Mouse (Mus musculus) heart, postnatal 4 days (tissue): ENCODE data around the gene Chn1. TPM values are rescaled to one million over a fixed set of nuclear protein-coding genes. Genes with fewer than 3 reads are reported as not detected.

ENCODE experiments used
- DNase-seq: peaks from one replicate; pipeline ENCODE4 v3.0.0; 2021
- total RNA-seq, 2 experiments: library from RNA; stranded (reverse); gene quantifications; 2 replicates each; pipeline ENCODE4 v1.2.3; 2021

The Chn1 gene
- total RNA-seq, 2 experiments from 2014 or later = 77.7 to 79.8 TPM

DNA sequence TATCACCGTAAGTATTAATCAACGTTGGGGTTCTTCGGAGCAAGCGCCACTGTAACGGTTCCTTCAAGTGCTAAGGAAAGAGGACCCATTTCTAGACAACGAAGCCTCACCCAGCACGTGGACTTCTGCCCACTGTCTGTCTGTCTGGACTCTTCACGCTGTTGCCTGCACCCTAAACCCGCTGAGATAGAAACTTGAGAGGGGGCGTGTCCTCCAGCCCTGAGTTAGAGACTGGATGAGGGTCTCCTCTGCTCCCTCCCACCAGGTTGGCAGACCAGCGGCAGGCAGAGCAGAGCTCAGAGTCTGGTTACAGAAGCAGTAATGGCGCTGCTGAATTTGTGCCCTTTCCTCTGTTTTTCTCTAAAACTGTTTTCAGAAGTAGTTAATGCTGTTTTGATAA is 185.0 kb downstream of the Chn1 start:
- DNase-seq = no peak

DNA sequence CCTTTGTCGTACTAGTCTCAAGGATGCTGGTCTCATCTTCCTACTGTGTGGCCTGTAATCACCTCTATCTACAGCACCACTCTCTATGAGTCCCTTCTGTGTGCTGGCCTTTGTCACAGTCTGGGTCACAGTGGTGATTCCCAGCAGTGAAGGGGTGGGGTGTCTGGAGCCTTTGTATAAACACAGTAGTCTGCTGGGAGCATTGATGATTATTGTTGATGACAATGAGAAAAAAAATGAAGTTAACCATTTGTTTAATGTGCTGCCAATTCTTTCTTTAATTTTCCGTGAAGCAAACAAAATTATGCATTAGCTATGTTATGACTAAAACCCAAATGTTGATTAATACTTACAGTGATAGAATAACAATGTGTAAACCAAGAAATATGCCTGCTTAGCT is 186.2 kb downstream of the Chn1 start:
- DNase-seq = no peak

DNA sequence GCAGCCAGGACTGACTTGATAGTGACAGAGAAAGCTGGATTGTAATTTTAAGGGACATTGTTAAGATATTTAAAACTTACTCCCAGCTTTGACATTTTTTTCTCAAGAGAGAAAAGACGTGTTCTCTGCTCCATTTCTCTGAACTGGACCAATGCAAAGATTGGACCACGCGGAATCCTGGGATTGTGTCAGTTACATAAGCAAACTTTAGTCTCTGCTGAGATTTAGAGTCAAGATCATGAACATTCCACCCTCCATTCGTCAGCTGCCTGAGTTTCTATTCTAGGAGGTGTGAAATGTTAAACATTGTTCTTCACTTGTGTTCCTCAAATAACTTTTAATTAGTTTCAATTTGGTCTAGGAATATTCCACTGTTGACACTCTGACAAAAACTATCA is 188.0 kb downstream of the Chn1 start:
- DNase-seq = no peak

DNA sequence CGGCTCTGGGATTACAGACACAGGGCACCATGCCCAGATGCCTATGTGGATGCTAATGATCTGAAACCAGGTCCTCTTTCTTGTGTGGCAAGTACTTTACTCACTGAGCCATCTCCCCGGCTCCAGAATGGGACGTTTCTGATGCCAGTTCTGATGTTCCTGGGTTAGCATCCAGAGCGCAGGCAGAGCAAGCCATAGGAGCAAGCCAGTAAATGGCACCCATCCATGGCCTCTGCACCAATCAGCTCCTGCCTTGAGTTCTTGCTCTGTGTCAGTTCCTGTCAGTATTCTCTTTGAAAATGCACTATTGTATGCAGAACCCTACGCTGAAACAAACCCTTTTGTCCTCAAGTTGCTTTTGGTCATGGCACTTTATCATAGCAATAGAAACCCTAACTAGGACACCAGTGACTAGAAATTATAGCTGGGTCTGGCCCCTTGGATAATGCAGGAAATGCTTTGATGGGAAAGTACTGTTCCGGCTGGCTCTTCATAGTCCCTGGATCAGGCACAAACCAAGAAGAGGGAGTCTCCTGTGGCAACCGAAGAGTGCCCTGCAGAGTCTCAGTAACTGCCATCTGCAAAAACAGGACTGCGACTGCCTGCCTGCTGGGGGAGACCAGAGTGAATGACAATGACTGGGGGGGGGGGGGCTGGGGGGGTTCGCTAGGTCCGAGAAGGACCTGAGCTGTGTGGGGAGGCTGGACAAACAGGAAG is 188.6 kb downstream of the Chn1 start:
- DNase-seq = no peak

DNA sequence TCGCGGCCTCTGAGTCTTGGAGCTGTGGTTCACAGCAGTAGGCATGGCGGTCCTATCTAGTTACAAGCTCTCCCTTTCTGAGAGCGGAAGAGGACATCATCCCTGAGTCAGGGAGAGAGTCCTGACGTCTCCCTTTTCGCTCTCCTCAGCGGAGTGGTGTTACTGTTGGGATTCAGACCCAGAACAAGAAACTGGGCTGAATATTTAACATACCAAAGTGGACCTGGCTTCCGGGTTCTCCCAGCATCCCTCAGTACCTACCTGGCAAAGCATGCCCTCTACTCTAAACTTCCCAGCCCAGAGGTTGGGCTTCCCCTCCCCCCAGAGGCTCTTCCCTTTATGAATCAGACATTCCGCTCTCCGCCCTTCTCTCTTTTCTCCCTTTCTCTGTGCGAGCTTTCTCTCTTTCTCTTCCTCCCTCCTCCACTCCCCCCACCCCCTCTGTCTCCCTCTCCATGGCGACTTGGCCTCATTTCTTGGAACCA is 189.8 kb downstream of the Chn1 start:
- peak; percentile 32 for DNase-seq

DNA sequence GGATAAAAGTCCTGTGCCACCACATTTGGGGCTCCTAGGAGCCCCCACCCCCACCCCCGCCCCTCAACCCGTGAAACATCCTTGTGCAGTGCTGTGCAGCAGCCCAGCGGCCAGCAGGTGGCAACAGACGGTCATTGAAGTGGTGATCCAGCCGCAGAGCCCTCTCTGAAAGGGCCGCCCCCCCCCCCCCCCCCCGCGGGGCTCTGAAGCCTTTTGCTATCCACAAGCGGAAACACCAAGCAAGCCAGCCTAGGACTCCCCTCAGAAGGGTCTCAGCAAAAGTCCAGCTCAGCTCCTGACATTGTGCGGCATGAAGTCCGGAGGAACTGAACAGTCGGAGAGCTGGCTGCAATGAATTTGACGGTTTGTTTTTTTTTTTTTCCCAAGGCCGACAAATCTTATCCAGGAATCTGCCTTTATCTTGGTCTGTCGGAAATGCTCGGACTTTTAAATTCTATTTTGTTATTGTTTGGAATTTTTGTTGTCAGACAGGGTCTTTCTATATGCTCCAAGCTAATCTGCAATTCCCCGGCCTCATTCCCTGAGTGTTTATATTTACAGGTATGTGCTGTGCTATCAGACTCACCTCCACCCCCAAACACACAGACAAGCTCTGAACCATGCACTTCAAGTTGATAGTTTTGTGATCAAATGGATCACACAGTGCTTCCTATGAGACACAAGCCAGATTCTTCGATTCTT is 190.3 kb downstream of the Chn1 start:
- DNase-seq = peak; percentile 88

DNA sequence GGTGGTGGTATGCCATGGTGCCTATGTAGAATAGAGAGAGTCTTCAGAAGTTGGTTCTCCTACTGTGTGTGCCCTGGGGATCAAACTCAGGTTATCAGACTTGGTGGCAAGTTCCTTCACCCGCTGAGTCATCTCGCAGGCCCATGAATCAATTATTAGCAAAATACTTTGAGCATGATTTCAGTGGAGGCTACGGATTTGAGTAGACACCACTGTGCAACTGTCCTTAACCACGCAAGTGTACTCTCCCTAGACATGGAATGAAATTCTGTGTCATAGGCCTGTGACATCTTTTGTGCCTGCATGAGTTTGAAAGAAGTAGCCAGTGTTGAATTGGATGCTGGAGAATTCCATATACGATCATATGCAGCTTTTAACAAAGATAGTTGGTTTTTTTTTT is 194.4 kb downstream of the Chn1 start:
- DNase-seq = no peak

DNA sequence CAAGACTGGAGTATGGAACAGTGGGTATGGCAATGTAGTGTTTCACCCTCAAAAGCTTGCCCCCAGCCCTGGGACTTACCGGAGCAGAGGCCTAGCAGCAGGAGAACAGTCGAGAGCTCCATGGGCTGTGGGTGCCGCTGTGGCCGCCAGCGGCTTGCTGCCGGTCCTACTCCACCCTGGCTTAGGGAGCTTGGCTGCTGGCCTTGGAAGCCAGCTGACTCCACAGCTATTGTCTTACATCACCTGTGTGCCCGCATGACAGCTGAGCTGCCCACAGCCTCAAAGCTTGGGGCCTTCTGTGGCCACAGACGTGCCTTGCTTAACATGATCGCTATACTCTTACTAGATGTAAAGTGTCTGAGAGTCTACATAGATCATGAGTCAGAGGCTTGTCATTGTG is 195.0 kb downstream of the Chn1 start, which contains the start of gene Chrna1:
Gene Chrna1 (minus strand): TSS at position 173 of the 400 bp plus-strand sequence.
- no peak for DNase-seq

DNA sequence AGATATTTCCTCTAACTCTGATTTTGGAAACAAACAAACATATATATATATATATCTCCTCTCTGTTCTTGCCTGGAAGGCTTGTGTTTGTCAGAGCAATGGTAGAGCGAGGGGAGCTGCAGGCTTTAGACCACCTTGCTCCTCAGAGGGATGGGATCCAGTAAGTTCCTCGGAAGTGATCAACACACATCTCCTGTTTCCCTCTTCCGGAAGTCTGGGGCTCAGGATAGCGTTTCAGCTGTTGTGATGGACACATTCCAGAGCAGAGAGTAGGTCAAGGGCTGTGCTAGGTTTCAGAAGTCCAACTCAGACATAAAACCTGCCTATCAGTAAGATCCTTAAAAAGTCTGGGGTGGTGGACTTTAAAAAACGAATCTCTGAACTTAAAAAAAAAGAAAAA is 196.0 kb downstream of the Chn1 start:
- DNase-seq = no peak

DNA sequence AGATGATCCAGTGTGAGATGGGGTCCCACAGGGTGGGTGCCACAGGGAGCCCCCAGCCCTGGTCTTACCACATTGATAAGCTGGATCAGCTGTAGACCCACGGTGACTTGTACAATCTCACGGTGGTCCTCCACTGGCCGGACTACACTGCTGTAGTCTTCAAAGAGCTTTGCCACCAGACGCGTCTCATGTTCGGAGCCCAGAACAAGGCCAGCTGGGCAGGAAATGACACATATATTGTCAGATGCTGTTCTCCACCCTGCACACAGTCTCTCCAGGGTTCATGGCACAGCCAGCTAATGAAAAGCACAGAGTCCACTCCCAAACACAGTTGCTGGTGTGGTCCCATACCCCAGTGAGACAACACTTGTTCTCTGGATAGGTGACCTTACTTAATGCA is 200.7 kb downstream of the Chn1 start:
- DNase-seq = no peak

DNA sequence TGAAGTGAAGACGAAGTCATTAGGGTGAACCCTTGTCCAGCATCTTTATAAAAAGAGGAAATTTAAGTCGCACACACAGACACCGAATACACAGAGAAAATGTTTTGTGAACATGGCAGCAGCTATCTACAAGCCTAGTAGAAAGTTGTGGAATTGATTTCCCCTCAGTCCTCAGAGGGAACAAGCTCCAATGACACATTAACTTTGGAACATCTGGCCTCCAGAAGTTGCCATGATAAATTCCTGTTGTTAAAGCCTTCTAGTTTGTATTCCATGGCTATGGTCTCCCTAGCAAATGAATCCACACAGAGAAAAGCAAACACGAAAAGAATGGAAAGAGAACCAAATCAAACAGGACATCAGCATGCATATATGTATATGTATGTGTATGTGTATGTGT is 201.6 kb downstream of the Chn1 start:
- no peak for DNase-seq

DNA sequence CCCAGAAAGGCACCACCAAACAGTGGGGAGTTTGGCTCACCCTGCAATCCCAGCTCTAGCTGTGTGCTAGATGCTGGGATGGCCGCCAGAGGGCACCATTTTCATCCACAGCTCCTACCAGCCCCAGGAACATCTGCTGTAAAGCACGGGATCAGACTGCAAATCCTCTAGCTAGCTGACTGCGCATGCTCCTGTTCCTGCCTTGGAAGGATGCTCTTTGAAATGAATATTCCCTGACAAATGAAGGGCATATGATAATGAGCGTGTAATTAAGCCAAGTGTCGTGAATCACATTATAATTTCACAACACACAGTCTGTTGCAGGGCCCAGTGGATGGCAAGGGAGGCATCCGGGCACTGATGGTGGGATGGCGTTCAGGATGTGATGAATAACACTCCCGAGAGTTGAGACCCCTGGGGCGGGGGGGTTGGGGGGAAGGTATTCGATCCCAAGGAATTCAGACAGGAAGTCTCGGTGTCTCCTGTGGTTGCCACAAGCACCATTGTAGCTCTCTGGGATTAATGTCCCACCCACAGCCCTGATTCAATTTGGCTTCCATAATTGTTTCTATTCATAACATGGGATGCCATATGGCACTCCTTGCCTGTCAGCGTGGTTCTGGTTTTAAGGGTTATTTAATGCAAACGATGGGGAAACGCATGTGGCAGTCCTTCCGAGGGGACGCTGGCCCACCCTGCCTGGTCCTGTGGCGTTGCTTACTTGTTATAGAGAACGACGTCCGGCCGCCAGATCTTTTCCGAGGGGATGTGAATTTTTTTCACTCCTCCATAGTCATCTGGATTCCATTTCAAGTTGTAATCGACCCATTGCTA is 202.4 kb downstream of the Chn1 start:
- DNase-seq = peak; percentile 82

DNA sequence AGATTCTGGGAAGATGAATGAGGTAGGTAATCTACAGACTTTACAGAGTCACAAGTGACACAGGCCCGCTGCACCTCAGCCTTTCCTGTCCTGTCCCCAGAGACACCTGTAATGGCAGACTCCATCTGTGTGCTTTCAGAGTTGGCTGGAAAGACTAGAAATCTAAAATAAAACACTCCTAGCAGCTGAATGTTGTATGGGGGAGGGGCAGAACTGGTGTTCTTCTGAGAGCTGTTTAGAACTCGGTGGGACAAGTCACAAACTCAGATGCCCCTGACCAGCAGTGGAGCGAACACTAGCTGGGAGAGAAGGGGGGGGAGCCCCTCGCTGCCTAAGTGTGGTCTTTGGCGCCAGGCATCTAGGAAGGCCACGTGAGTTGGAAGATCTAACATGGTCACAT is 203.2 kb downstream of the Chn1 start:
- no peak for DNase-seq

DNA sequence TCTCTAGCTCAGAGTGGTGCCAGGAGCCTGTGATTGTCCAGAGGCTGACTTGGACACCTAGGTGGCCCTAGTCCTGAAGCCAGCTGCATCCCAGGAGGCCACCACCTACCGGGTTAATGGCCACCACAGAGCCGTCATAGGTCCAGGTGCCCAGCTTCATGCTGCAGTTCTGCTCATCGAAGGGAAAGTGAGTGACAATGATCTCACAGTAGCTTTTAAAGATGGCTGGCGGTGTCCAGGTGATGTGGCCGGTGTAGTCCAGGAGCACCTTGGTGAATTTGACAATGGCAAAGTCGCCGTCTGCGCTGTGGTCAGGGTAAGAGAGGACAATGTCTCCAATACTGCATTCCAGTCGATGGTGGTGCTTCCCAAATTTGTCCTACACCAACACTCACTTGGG is 203.8 kb downstream of the Chn1 start:
- no peak for DNase-seq

DNA sequence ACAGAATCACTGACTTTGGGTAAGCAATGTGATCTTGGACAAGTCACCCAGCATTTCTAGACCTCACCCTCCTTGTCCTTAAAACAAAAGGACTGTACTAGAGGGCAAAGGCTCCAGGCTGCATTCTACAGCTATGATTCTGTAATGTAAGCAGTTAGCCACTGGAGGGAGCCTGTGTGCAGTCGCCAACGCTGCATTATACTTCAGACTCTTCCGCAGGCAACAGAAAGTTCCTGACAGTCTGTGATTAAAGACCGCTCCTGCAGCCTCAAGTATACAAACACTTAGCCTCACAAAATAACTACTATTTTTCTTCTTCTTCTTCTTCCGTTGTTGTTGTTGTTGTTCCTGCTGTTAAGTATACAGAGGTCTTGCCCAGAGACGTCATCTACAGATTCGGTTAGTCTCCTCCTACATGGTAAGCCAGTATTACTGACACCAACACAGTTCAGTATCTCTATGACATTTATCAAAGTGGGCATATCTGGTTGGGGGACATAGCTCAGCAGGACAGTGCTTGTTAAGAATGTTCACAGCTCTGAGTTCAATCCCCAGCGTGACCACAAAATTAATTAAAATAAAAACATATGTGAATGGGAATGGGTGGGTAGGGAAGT is 208.0 kb downstream of the Chn1 start:
- DNase-seq = peak; percentile 73

DNA sequence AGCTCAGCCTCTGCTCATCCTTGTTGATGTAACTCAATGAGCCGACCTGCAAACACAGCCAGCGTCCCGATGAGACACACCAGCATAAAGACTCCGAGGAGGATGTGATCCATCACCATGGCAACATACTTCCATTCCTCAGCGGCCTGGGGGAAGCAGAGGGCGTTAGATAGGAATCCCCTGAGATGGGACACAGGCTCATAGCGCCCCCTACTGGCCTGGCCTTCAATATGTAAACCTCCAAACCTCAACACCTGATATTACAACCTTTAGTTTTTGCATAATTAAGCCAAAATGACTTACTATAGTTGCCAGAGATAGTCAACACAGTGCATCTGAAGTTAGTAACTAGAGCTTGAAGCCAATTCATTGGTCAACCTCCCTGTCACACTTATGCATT is 209.0 kb downstream of the Chn1 start:
- peak; percentile 53 for DNase-seq

DNA sequence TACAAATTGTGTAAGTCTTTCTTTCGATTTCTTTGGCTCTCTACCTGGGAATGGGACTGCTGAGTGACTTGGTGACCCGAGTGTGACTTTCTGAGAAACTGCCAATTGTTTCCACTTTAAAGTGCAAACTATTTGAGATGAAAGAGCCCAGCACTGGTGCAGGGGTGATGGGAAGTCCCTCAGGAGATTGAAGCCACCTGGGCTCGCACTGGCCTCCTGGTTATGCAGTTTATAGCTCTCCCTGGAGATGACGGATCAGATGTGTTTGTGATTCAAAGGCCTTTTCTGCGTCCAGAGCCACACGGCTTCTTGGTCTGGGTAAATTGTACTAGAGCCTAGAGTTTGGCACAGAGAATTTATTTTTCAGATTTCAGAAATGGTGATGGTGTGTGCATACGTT is 211.5 kb downstream of the Chn1 start:
- no peak for DNase-seq

DNA sequence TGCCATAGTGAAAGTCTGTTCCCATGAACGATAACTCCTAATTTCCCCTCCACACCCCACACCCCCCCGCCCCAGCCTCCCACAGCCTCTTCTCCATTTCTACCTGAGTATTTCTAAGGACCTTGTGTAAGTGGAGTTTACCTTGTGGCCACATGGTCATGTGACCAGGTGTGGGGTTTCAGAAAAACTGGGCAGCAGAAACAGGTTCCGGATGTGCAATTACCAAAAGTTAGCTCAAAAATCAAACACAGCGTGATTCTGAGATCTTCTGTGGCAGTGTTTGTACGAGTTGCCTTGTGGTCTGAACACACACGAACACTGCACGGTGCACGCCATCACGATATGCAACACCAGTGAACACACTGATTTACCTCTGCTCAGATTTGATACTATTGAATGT is 212.5 kb downstream of the Chn1 start:
- DNase-seq = no peak

DNA sequence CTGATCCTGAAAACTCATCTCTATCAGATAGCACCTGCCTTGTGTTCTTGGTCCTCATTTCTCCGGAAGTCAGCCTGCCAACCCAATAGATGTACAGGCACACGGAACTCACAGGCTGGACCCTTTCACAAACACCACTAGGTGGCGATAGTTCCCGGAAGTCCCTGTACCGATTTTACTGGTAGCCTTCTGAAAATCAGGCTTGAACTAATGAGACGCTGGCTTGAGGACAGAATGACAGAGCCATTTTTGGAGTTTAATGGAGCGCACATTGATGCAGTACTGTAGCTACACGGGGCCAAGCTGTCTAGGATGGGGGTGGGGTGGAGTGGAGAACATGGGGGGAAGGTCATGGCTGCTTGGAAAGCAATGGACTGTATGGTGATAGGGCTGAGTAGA is 213.5 kb downstream of the Chn1 start:
- DNase-seq = peak; percentile 34

DNA sequence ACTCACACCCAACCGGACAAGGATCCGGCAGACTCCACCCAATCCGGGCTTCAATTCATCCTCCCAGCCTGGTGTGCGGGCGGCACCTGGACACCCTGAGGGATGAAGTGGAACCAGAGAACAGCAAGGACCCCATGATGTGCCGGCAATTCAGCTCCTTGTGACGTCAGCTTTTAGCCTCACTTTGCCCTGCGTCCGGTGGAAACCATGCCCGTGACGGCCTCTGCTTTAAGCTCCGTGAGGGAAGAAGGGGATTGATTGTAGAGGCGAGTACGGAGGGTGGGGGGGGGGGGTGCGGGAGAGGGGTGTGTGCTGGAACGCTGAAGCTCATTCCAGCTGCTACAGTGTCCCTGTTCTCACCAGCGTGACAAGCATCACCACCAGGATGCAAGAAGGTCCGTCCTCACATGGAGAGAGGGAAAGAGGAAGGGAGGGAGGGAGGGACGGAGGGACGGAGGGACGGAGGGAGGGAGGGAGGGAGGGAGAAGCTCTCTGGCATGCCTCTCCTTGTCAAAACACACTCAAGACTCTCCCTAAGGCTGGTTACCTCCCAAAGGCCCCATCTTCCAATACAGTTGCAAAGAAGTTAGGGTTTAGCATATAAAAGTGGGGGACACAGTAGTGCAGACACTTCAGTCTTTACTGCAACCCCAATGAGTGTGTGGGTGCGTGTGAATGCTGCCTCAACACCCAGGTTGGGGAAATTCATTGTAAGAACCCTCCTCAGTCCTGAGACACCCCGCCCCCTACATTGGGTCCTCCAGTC is 214.1 kb downstream of the Chn1 start:
- DNase-seq = no peak
